Mouse (Mus musculus) intestine, embryonic 16.5 days (tissue): ENCODE results near the gene Cox7b. TPM values are rescaled to one million over a fixed set of nuclear protein-coding genes. Genes with fewer than 3 reads are reported as not detected.

Experiments
- ATAC-seq: fragments of 200-750 bp; cut with Nextera tagmentation; 2 replicates; pipeline ENCODE4 v1.8.0; 2017; ENCODE audit warnings: moderate TSS enrichment, moderate library complexity
- H3K27ac ChIP-seq: fragments of 300-500 bp; sonication (generic); 2 replicates; pipeline ENCODE4 v1.5.1; 2014; ENCODE audit warnings: mild to moderate bottlenecking, low read length
- H3K27me3 ChIP-seq: fragments of 300-500 bp; sonication (generic); replicated peaks from 2 replicates; pipeline ENCODE4 v1.6.1; 2014; ENCODE audit warnings: low read length, control low read depth, mixed read lengths; ENCODE audit not compliant: control insufficient read depth, insufficient read depth
- H3K36me3 ChIP-seq: fragments of 300-500 bp; sonication (generic); 2 replicates; pipeline ENCODE4 v1.6.1; 2014; ENCODE audit warnings: low read length, control low read depth; ENCODE audit not compliant: control insufficient read depth, insufficient read depth
- H3K4me1 ChIP-seq: fragments of 300-500 bp; sonication (generic); 2 replicates; pipeline ENCODE4 v1.6.1; 2014; ENCODE audit warnings: low read length, control low read depth, mixed read lengths; ENCODE audit not compliant: control insufficient read depth, insufficient read depth
- H3K4me2 ChIP-seq: fragments of 300-500 bp; sonication (generic); 2 replicates; pipeline ENCODE4 v1.6.1; 2014; ENCODE audit warnings: low read depth, low read length, control low read depth
- H3K4me3 ChIP-seq: fragments of 300-500 bp; sonication (generic); 2 replicates; pipeline ENCODE4 v1.5.1; 2014; ENCODE audit warnings: mild to moderate bottlenecking, low read length
- H3K9ac ChIP-seq: fragments of 300-500 bp; sonication (generic); 2 replicates; pipeline ENCODE4 v1.6.1; 2014; ENCODE audit warnings: low read depth, low read length
- H3K9me3 ChIP-seq: fragments of 300-500 bp; sonication (generic); 2 replicates; pipeline ENCODE4 v1.6.1; 2016; ENCODE audit warnings: low read length, control low read depth; ENCODE audit not compliant: control insufficient read depth
- WGBS: fragments of 180-500 bp; shearing (Covaris S2); extraction: QIAGEN DNeasy Blood & Tissue Kit; methylation state at CpG from one replicate; pipeline ENCODE4 v1.1.7; 2014; 5-methylcytosine and 5-hydroxymethylcytosine counted together
- polyA plus RNA-seq: library from polyadenylated mRNA; unstranded; fragments of >200 nt; fragmentation: Nextera tagmentation; extraction: Ambion mirVana; gene quantifications from 2 replicates; pipeline ENCODE4 v1.2.1, GENCODE M21; 2015

The Cox7b gene
- polyA plus RNA-seq, 1 experiment from 2014 or later: 547 TPM

GRCm38 (mm10) chrX:106048191-106048590 lies 32.7 kb downstream of the Cox7b start:
- Histone ChIP-seq H3K27me3 (no peaks in the 10 kb centered on the region), H3K27ac (no peak overlapping the region), H3K36me3 (no peaks in the 10 kb centered on the region), H3K9ac (no peak overlapping the region), H3K4me3 (no peak overlapping the region), H3K9me3 (no peaks in the 10 kb centered on the region), H3K4me2 (no peak overlapping the region), H3K4me1 (peaks cover 7% of the 10 kb centered on the region)
- 58% methylated on average over 1 of the region's 1 CpGs for WGBS
- no peak for ATAC-seq

Other genes with a start within 250 kb of the Cox7b start
- gene Atrx, start 86.3 kb upstream of the Cox7b start, polyA plus RNA-seq: 88.2 and 111 TPM in 2 replicates
- gene Magt1, start 3.8 kb upstream of the Cox7b start, polyA plus RNA-seq: 78.9 and 79.8 TPM in 2 replicates
- 17.0 and 18.1 TPM in 2 replicates for gene Atp7a, start 11.6 kb downstream of the Cox7b start, polyA plus RNA-seq
- gene Tlr13, start 127.5 kb downstream of the Cox7b start, polyA plus RNA-seq: 0.67 and 0.89 TPM in 2 replicates
- 533 and 567 TPM in 2 replicates for gene Pgk1, start 171.4 kb downstream of the Cox7b start, polyA plus RNA-seq
- 8.5 and 9.1 TPM in 2 replicates for gene Taf9b, start 205.5 kb downstream of the Cox7b start, polyA plus RNA-seq
- gene Fnd3c2, start 239.7 kb downstream of the Cox7b start, polyA plus RNA-seq: not detected in 2 replicates